ENCODE assay signal across 19 mouse cellular contexts in the genomic region with DNA sequence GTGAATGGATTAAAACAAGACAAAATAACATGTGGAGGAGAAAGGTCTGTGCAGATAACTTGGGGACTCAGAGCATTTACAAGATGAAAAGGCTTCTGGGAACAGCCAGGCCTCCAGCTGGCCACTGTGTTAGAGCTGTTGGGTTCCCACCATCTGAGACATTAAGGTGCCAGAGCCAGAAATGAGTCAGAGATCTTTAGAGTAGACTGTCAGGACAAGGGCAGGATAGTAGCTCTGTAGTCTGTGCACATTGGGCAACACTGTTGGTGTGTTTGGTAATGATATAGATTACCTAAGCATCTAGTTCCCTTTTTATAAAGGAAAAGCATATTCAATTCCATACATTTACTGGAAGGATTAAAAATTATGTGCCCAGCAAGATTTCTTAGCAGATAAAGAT.
DNase-seq lines count a peak whose midpoint lies in the region; ATAC-seq lines count a peak whose summit lies in the region.
"Had no signal": no experiment of that assay in that cellular context is flagged by ENCODE, and none has a peak within 500 bp of the region (broad histone marks: within the 10 kb centered on the region; RNA-seq: fewer than 3 reads in every experiment).

No protein-coding gene starts in this region.

- no peak overlapping the region for H3K27ac ChIP-seq in limb, embryonic 10.5 days
- H3K27ac ChIP-seq: embryonic facial prominence, embryonic 12.5 days; forebrain, embryonic 15.5 days; heart, adult 2 months; heart, embryonic 15.5 days; hindbrain, embryonic 15.5 days had no signal

- ATAC-seq in granulocyte monocyte progenitor cell, adult 5-6 weeks (replicated peaks; ENCODE audit: poor library complexity, severe bottlenecking), result peak; percentile 96
- ATAC-seq: forebrain, embryonic 15.5 days; intestine, embryonic 16.5 days had no signal

- peak; percentile 35 to 54 for DNase-seq in cerebellum, adult 18-20 months
- no peak for DNase-seq in cerebellum, postnatal 14 days
- DNase-seq in 416B (ENCODE audit: low read depth), result peak; percentile 5
- peak; percentile 37 for DNase-seq in cerebellum, adult 9-11 months
- DNase-seq in lung, postnatal 10 days, result no peak
- DNase-seq in limb, embryonic 10.5 days (ENCODE audit: low spot score), result no peak
- no peak for DNase-seq in kidney, postnatal 4 days
- DNase-seq: adrenal gland, adult 2 months; adrenal gland, postnatal 25 days; gastrocnemius, postnatal 10 days; heart, adult 2 months; heart, postnatal 14 days; kidney, adult 2 months had no signal

- no peaks in the 10 kb centered on the region for H3K27me3 ChIP-seq in limb, embryonic 10.5 days (ENCODE audit: low read depth, poor library complexity, severe bottlenecking)
- H3K27me3 ChIP-seq: embryonic facial prominence, embryonic 12.5 days; forebrain, embryonic 15.5 days; heart, embryonic 15.5 days; hindbrain, embryonic 15.5 days had no signal

- no peaks in the 10 kb centered on the region for H3K9me3 ChIP-seq in limb, embryonic 10.5 days (replicated peaks)
- H3K9me3 ChIP-seq: embryonic facial prominence, embryonic 12.5 days; forebrain, embryonic 15.5 days; heart, embryonic 15.5 days; hindbrain, embryonic 15.5 days had no signal

- H3K36me3 ChIP-seq in limb, embryonic 10.5 days, result no peaks in the 10 kb centered on the region
- H3K36me3 ChIP-seq: embryonic facial prominence, embryonic 12.5 days; forebrain, embryonic 15.5 days; heart, embryonic 15.5 days; hindbrain, embryonic 15.5 days had no signal

- H3K4me1 ChIP-seq in limb, embryonic 10.5 days, result no peaks in the 10 kb centered on the region
- H3K4me1 ChIP-seq: embryonic facial prominence, embryonic 12.5 days; forebrain, embryonic 15.5 days; heart, embryonic 15.5 days; hindbrain, embryonic 15.5 days had no signal

- H3K4me3 ChIP-seq in limb, embryonic 10.5 days, result no peak overlapping the region
- H3K4me3 ChIP-seq: embryonic facial prominence, embryonic 12.5 days; forebrain, embryonic 15.5 days; heart, adult 2 months; heart, embryonic 15.5 days; hindbrain, embryonic 15.5 days had no signal

Comparison
In these comparisons a context has a peak if more than half of its experiments do, and no peak if none do; other contexts are left out.
1. DNase-seq: peak in cerebellum, adult 18-20 months (2 of 2), 416B (single experiment) and cerebellum, adult 9-11 months (single experiment); none in cerebellum, postnatal 14 days (0 of 2), lung, postnatal 10 days (single experiment), limb, embryonic 10.5 days (single experiment) and kidney, postnatal 4 days (0 of 2).